Mouse (Mus musculus) brain, embryonic 14.5 days (tissue): ENCODE measurements at regions not wholly inside any gene's neighbourhood (a gene's known extent, or its start where the extent isn't known, plus 50 kb on each side); places are given as distances from the start of the nearest gene placed in this dataset.

ENCODE experiments used
- CTCF ChIP-seq: fragments of 200-500 bp; IDR thresholded peaks from 2 replicates; pipeline ENCODE4 v1.5.1; 2012; ENCODE audit warnings: inconsistent platforms, mild to moderate bottlenecking, moderate library complexity, borderline replicate concordance; ENCODE audit not compliant: insufficient read depth, insufficient read length; ENCODE audit errors: extremely low read depth
- POLR2A ChIP-seq: fragments of 200-500 bp; IDR thresholded peaks from 2 replicates; pipeline ENCODE4 v1.6.1; 2012; ENCODE audit warnings: mild to moderate bottlenecking, inconsistent platforms, borderline replicate concordance; ENCODE audit not compliant: poor library complexity, insufficient read depth, insufficient read length, severe bottlenecking; ENCODE audit errors: extremely low read depth

DNA sequence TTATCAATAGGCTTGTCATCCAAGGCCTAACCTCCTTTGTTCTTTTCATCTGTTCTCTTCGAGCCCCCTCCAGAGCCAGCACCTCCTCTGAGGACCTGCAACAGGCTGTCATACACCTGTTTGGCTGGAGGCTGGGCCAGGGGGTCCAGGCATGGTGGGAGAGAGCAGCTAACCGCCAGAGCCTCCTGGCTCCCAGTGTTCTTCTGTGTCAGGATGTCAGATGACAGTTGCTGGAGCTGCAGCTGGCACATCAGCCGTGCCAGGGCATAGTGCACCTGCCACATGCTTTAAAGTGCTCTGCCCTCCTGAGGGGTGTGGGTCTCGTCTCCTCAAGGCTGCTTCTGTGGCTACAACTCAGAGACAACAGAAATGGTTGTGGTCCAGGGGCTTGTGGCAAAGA, 298.5 kb upstream of the Mki67 start:
- TF ChIP-seq CTCF = no peak
- TF ChIP-seq POLR2A = no peak
